Mouse (Mus musculus) lung, postnatal 0 days (tissue): ENCODE data around the gene Ywhag. TPM values are rescaled to one million over a fixed set of nuclear protein-coding genes. Genes with fewer than 3 reads are reported as not detected.

ENCODE experiments used
- ATAC-seq: fragments of 200-750 bp; cut with Nextera tagmentation; 2 replicates; pipeline ENCODE4 v1.8.0; 2017; ENCODE audit warnings: moderate library complexity
- DNase-seq: peaks from one replicate; pipeline ENCODE4 v3.0.0-alpha.2; 2016; ENCODE audit warnings: low spot score
- H3K27ac ChIP-seq: fragments of 300-500 bp; sonication (generic); 2 replicates; pipeline ENCODE4 v1.5.1; 2014; ENCODE audit warnings: antibody characterized with exemption, mild to moderate bottlenecking, low read length, mixed read lengths
- H3K27me3 ChIP-seq: fragments of 300-500 bp; sonication (generic); replicated peaks from 2 replicates; pipeline ENCODE4 v1.6.1; 2014; ENCODE audit warnings: low read length, mixed read lengths; ENCODE audit not compliant: insufficient read depth
- H3K36me3 ChIP-seq: fragments of 300-500 bp; sonication (generic); 2 replicates; pipeline ENCODE4 v1.6.1; 2014; ENCODE audit warnings: low read length, mixed read lengths; ENCODE audit not compliant: insufficient read depth
- H3K4me1 ChIP-seq: fragments of 300-500 bp; sonication (generic); 2 replicates; pipeline ENCODE4 v1.6.1; 2014; ENCODE audit warnings: antibody characterized with exemption, low read depth, low read length, mixed read lengths; ENCODE audit not compliant: insufficient read depth
- H3K4me2 ChIP-seq: fragments of 300-500 bp; sonication (generic); replicated peaks from 2 replicates; pipeline ENCODE4 v1.6.1; 2014; ENCODE audit warnings: low read depth, mild to moderate bottlenecking, low read length, moderate library complexity, mixed read lengths
- H3K4me3 ChIP-seq: fragments of 300-500 bp; sonication (generic); 2 replicates; pipeline ENCODE4 v1.5.1; 2014; ENCODE audit warnings: low read depth, low read length
- H3K9ac ChIP-seq: fragments of 300-500 bp; sonication (generic); replicated peaks from 2 replicates; pipeline ENCODE4 v1.6.1; 2014; ENCODE audit warnings: low read depth, mild to moderate bottlenecking
- H3K9me3 ChIP-seq: fragments of 300-500 bp; sonication (generic); 2 replicates; pipeline ENCODE4 v1.6.1; 2016; ENCODE audit warnings: low read length, mixed read lengths
- CTCF ChIP-seq: IDR thresholded peaks from 2 replicates; pipeline ENCODE4 v1.5.1; 2016; ENCODE audit warnings: antibody characterized with exemption, mild to moderate bottlenecking
- EP300 ChIP-seq: IDR thresholded peaks from 2 replicates; pipeline ENCODE4 v1.6.1; 2016; ENCODE audit warnings: antibody characterized with exemption, mild to moderate bottlenecking, control low read depth
- WGBS: fragments of 180-500 bp; shearing (Covaris S2); extraction: QIAGEN DNeasy Blood & Tissue Kit; methylation state at CpG from one replicate; pipeline ENCODE4 v1.1.7; 2014; 5-methylcytosine and 5-hydroxymethylcytosine counted together
- polyA plus RNA-seq: library from polyadenylated mRNA; unstranded; fragments of >200 nt; fragmentation: Nextera tagmentation; extraction: Ambion mirVana; gene quantifications from 2 replicates; pipeline ENCODE4 v1.2.1, GENCODE M21; 2015

The Ywhag gene
- polyA plus RNA-seq, 1 experiment from 2014 or later: 75.5 TPM

- TF ChIP-seq EP300: 0 out of 2 replicates have a peak, but pooled peaks have one; percentile 30
- TF ChIP-seq CTCF: peak; percentile 72
- DNase-seq (peak; percentile 87), ATAC-seq (peak; percentile 21)
- peaks cover 7% of the 10 kb centered on the region; the same call in 1 of the 2 replicates for H3K4me1 ChIP-seq
- H3K4me3 ChIP-seq: peak overlapping the region; percentile 31
- no peaks in the 10 kb centered on the region for H3K36me3 ChIP-seq
- WGBS: 1% methylated on average over 16 of the region's 16 CpGs
- no peaks in the 10 kb centered on the region for H3K27me3 ChIP-seq
- H3K9ac ChIP-seq: no peak overlapping the region
- peak overlapping the region; percentile 27; the same call in 1 of the 2 replicates for H3K27ac ChIP-seq
- H3K4me2 ChIP-seq: peak overlapping the region; percentile 57
- H3K9me3 ChIP-seq: no peaks in the 10 kb centered on the region
These were observed 56.6 kb downstream of the Ywhag start for GRCm38 (mm10) chr5:135877831-135878231.

DNA sequence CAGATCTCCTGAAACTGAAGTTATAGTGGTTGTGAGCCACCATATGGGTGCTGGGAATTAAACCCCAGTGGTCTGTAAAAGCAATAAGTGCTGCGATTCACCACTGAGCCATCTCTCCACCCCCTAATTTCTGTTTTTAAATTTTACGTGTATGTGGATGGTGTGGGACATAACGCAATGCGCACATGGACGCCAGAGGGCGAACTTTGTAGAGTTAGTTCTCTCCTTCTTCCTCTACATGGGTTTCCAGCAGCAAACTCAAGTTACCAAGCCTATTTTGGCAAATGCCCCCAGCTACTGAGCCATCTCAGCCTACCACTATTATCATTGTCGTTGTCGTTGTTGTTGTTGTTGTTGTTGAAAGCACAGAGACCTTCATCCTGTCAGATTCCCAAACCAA lies 57.2 kb downstream of the Ywhag start:
- peak; percentile 80 for DNase-seq
- Histone ChIP-seq H3K4me3 (peak overlapping the region; percentile 31; the same call in 1 of the 2 replicates), H3K4me1 (peaks cover 7% of the 10 kb centered on the region; the same call in 1 of the 2 replicates), H3K9ac (no peak overlapping the region), H3K36me3 (no peaks in the 10 kb centered on the region), H3K27me3 (no peaks in the 10 kb centered on the region), H3K27ac (0 out of 2 replicates have a peak overlapping the region, but pooled peaks have one; percentile 20), H3K9me3 (no peaks in the 10 kb centered on the region), H3K4me2 (peak overlapping the region; percentile 57)
- peak; percentile 77 for TF ChIP-seq CTCF
- TF ChIP-seq EP300: no peak
- ATAC-seq: 0 out of 2 replicates have a peak, but pooled peaks have one; percentile 16
- 13% methylated on average over 8 of the region's 8 CpGs for WGBS

GRCm38 (mm10) chr5:135873753-135874152 lies 60.7 kb downstream of the Ywhag start:
- no peak overlapping the region for H3K9ac ChIP-seq
- no peak overlapping the region for H3K27ac ChIP-seq
- TF ChIP-seq CTCF (no peak), EP300 (no peak)
- DNase-seq (no peak), ATAC-seq (no peak)
- H3K4me3 ChIP-seq: no peak overlapping the region
- no peaks in the 10 kb centered on the region for H3K9me3 ChIP-seq
- H3K4me2 ChIP-seq: no peak overlapping the region
- WGBS: 59% methylated on average over 9 of the region's 9 CpGs
- no peaks in the 10 kb centered on the region for H3K4me1 ChIP-seq
- H3K27me3 ChIP-seq: peaks cover 16% of the 10 kb centered on the region
- no peaks in the 10 kb centered on the region for H3K36me3 ChIP-seq

GRCm38 (mm10) chr5:135872996-135873395 lies 61.4 kb downstream of the Ywhag start:
- ATAC-seq (no peak), DNase-seq (no peak)
- TF ChIP-seq EP300: no peak
- no peak for TF ChIP-seq CTCF
- 12% methylated on average over 16 of the region's 16 CpGs for WGBS
- no peak overlapping the region for H3K27ac ChIP-seq
- H3K9ac ChIP-seq: no peak overlapping the region
- H3K36me3 ChIP-seq: no peaks in the 10 kb centered on the region
- H3K27me3 ChIP-seq: peaks cover 23% of the 10 kb centered on the region
- H3K4me2 ChIP-seq: no peak overlapping the region
- H3K4me3 ChIP-seq: no peak overlapping the region
- H3K9me3 ChIP-seq: no peaks in the 10 kb centered on the region
- H3K4me1 ChIP-seq: no peaks in the 10 kb centered on the region

DNA sequence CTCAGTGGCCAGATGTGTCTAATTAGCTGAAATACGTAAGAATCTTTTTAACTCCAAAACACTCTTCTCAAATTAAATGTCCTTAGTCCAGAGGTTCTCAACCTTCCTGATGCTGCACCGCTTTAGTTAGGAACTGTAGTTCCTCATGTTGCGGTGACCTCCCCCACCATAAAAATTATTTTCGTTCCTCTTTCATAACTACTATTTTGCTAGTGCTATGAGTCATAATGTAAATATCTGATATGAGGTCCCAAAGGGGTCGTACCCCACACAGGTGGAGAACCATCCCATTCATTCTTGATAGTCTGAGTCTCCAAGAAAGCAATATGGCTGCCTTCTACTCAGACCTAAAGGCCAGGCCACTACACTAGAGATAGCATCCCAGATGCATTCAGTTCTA lies 63.9 kb downstream of the Ywhag start:
- no peak for TF ChIP-seq CTCF
- TF ChIP-seq EP300: no peak
- no peaks in the 10 kb centered on the region for H3K9me3 ChIP-seq
- H3K4me2 ChIP-seq: no peak overlapping the region
- no peaks in the 10 kb centered on the region for H3K4me1 ChIP-seq
- H3K36me3 ChIP-seq: no peaks in the 10 kb centered on the region
- H3K4me3 ChIP-seq: no peak overlapping the region
- DNase-seq (no peak), ATAC-seq (no peak)
- 77% methylated on average over 5 of the region's 5 CpGs for WGBS
- H3K27me3 ChIP-seq: peaks cover 33% of the 10 kb centered on the region
- no peak overlapping the region for H3K9ac ChIP-seq
- no peak overlapping the region for H3K27ac ChIP-seq

- TF ChIP-seq EP300: no peak
- TF ChIP-seq CTCF: no peak
- Histone ChIP-seq H3K9me3 (no peaks in the 10 kb centered on the region), H3K9ac (no peak overlapping the region), H3K36me3 (no peaks in the 10 kb centered on the region), H3K4me1 (no peaks in the 10 kb centered on the region), H3K4me3 (no peak overlapping the region), H3K27ac (no peak overlapping the region), H3K4me2 (no peak overlapping the region), H3K27me3 (peaks cover 33% of the 10 kb centered on the region)
- DNase-seq (no peak), ATAC-seq (no peak)
- 61% methylated on average over 14 of the region's 14 CpGs for WGBS
These were observed 64.6 kb downstream of the Ywhag start for GRCm38 (mm10) chr5:135869661-135870423.
